Mouse (Mus musculus): ENCODE measurements around the gene Neu2. TPM values are rescaled to one million over a fixed set of nuclear protein-coding genes. Genes with fewer than 3 reads are reported as not detected.
A peak's percentile ranks its signal among the peaks of the same experiment; 100 is the strongest.
"Not testable (repeated sequence)": the region's sequence is repeated elsewhere in the genome, so short reads cannot be mapped to it uniquely, and the experiment has no call there.

Neu2 gene
- not detected in 2 replicates for polyA plus RNA-seq (2012; ENCODE audit: insufficient read depth, low replicate concordance)

- Histone ChIP-seq H3K4me1 (peaks cover 16% of the 10 kb centered on the region), H3K9me3 (peaks cover 34% of the 10 kb centered on the region), H3K36me3 (replicated peaks; ENCODE audit: low read length) (no peaks in the 10 kb centered on the region), H3K27me3 (replicated peaks) (peaks cover 84% of the 10 kb centered on the region), H3K4me3 (replicated peaks) (peak within 1 kb of the TSS; percentile 89)
- TF ChIP-seq FLI1 (IDR thresholded peaks at IDR 0.05; ENCODE audit: low read length), result no peak
- no peak for TF ChIP-seq GATA1 (IDR thresholded peaks at IDR 0.05; ENCODE audit: borderline replicate concordance, low read length)
These were observed at the start of gene Neu2 for GRCm38 (mm10) chr1:87509561-87510165. Neu2 (plus strand) TSS chr1:87509889.

- Histone ChIP-seq H3K4me3 (replicated peaks) (peak overlapping the region; percentile 33), H3K4me1 (peaks cover 16% of the 10 kb centered on the region), H3K36me3 (replicated peaks; ENCODE audit: low read length) (no peaks in the 10 kb centered on the region), H3K9me3 (no peaks in the 10 kb centered on the region), H3K27me3 (replicated peaks) (peaks cover 34% of the 10 kb centered on the region)
- TF ChIP-seq FLI1 (IDR thresholded peaks at IDR 0.05; ENCODE audit: low read length) (no peak), GATA1 (IDR thresholded peaks at IDR 0.05; ENCODE audit: borderline replicate concordance, low read length) (no peak; the same call in 2 of the 3 replicates)
These were observed 42.2 kb upstream of the Neu2 start for GRCm38 (mm10) chr1:87467469-87467868.

GRCm38 (mm10) chr1:87468321-87468720 is 41.4 kb upstream of the Neu2 start:
- TF ChIP-seq FLI1 (IDR thresholded peaks at IDR 0.05; ENCODE audit: low read length), result no peak
- no peak for TF ChIP-seq GATA1 (IDR thresholded peaks at IDR 0.05; ENCODE audit: borderline replicate concordance, low read length)
- Histone ChIP-seq H3K27me3 (replicated peaks) (peaks cover 40% of the 10 kb centered on the region), H3K4me1 (peaks cover 16% of the 10 kb centered on the region), H3K9me3 (no peaks in the 10 kb centered on the region), H3K36me3 (replicated peaks; ENCODE audit: low read length) (no peaks in the 10 kb centered on the region), H3K4me3 (replicated peaks) (no peak overlapping the region)

GRCm38 (mm10) chr1:87469971-87470370 is 39.7 kb upstream of the Neu2 start, which contains the start of gene Snorc:
Snorc (plus strand) TSS chr1:87470271.
- peaks cover 16% of the 10 kb centered on the region for H3K4me1 ChIP-seq
- H3K27me3 ChIP-seq (replicated peaks), result peaks cover 56% of the 10 kb centered on the region
- H3K4me3 ChIP-seq (replicated peaks); H3K9me3 ChIP-seq; H3K36me3 ChIP-seq (replicated peaks; ENCODE audit: low read length): not testable (repeated sequence)

GRCm38 (mm10) chr1:87471914-87472313 is 37.8 kb upstream of the Neu2 start:
- TF ChIP-seq FLI1 (IDR thresholded peaks at IDR 0.05; ENCODE audit: low read length) (no peak), GATA1 (IDR thresholded peaks at IDR 0.05; ENCODE audit: borderline replicate concordance, low read length) (no peak)
- Histone ChIP-seq H3K27me3 (replicated peaks) (peaks cover 75% of the 10 kb centered on the region), H3K4me1 (peaks cover 23% of the 10 kb centered on the region), H3K9me3 (no peaks in the 10 kb centered on the region), H3K36me3 (replicated peaks; ENCODE audit: low read length) (no peaks in the 10 kb centered on the region), H3K4me3 (replicated peaks) (no peak overlapping the region)

GRCm38 (mm10) chr1:87472576-87472975 is 37.1 kb upstream of the Neu2 start:
- Histone ChIP-seq H3K36me3 (replicated peaks; ENCODE audit: low read length) (no peaks in the 10 kb centered on the region), H3K27me3 (replicated peaks) (peaks cover 82% of the 10 kb centered on the region), H3K4me3 (replicated peaks) (no peak overlapping the region), H3K9me3 (no peaks in the 10 kb centered on the region), H3K4me1 (peaks cover 19% of the 10 kb centered on the region)
- no peak for TF ChIP-seq GATA1 (IDR thresholded peaks at IDR 0.05; ENCODE audit: borderline replicate concordance, low read length)
- TF ChIP-seq FLI1 (IDR thresholded peaks at IDR 0.05; ENCODE audit: low read length), result no peak

GRCm38 (mm10) chr1:87475076-87475895 is 34.4 kb upstream of the Neu2 start:
- Histone ChIP-seq H3K4me3 (replicated peaks) (peak overlapping the region; percentile 72), H3K27me3 (replicated peaks) (peaks cover 96% of the 10 kb centered on the region)

GRCm38 (mm10) chr1:87482546-87482945 is 27.1 kb upstream of the Neu2 start:
- Histone ChIP-seq H3K27me3 (replicated peaks) (peaks cover 89% of the 10 kb centered on the region), H3K4me1 (no peaks in the 10 kb centered on the region), H3K9me3 (no peaks in the 10 kb centered on the region), H3K36me3 (replicated peaks; ENCODE audit: low read length) (no peaks in the 10 kb centered on the region), H3K4me3 (replicated peaks) (no peak overlapping the region)
- TF ChIP-seq GATA1 (IDR thresholded peaks at IDR 0.05; ENCODE audit: borderline replicate concordance, low read length) (no peak), FLI1 (IDR thresholded peaks at IDR 0.05; ENCODE audit: low read length) (no peak)

More at GRCm38 (mm10) chr1:87475076-87475895, 34.4 kb upstream of the Neu2 start:
- TF ChIP-seq GATA1 (IDR thresholded peaks at IDR 0.05; ENCODE audit: borderline replicate concordance, low read length) (no peak), FLI1 (IDR thresholded peaks at IDR 0.05; ENCODE audit: low read length) (no peak)
- peaks cover 7% of the 10 kb centered on the region; the same call in 1 of the 2 replicates for H3K4me1 ChIP-seq
- H3K9me3 ChIP-seq, result no peaks in the 10 kb centered on the region
- no peaks in the 10 kb centered on the region for H3K36me3 ChIP-seq (replicated peaks; ENCODE audit: low read length)

- no peak for TF ChIP-seq GATA1 (IDR thresholded peaks at IDR 0.05; ENCODE audit: borderline replicate concordance, low read length)
- Histone ChIP-seq H3K9me3 (no peaks in the 10 kb centered on the region), H3K27me3 (replicated peaks) (peaks cover 79% of the 10 kb centered on the region), H3K4me3 (replicated peaks) (no peak overlapping the region), H3K4me1 (no peaks in the 10 kb centered on the region), H3K36me3 (replicated peaks; ENCODE audit: low read length) (no peaks in the 10 kb centered on the region)
These were observed 23.3 kb upstream of the Neu2 start for GRCm38 (mm10) chr1:87486386-87486785.

- H3K9me3 ChIP-seq, result peaks cover 9% of the 10 kb centered on the region
- H3K36me3 ChIP-seq (replicated peaks; ENCODE audit: low read length), result no peaks in the 10 kb centered on the region
- no peak overlapping the region for H3K4me3 ChIP-seq (replicated peaks)
- 0 out of 2 replicates have a peak, but pooled peaks cover 3% of the 10 kb centered on the region for H3K4me1 ChIP-seq
- peaks cover 64% of the 10 kb centered on the region for H3K27me3 ChIP-seq (replicated peaks)
- TF ChIP-seq GATA1 (IDR thresholded peaks at IDR 0.05; ENCODE audit: borderline replicate concordance, low read length) (no peak), FLI1 (IDR thresholded peaks at IDR 0.05; ENCODE audit: low read length) (no peak)
These were observed 17.4 kb upstream of the Neu2 start for GRCm38 (mm10) chr1:87492285-87492684.
